Mouse (Mus musculus): ENCODE data around the gene Clec10a. TPM values are rescaled to one million over a fixed set of nuclear protein-coding genes. Genes with fewer than 3 reads are reported as not detected.
A peak's percentile ranks its signal among the peaks of the same experiment; 100 is the strongest.

The Clec10a gene
- polyA plus RNA-seq, 1 experiment: not detected

- Histone ChIP-seq H3K27me3 (ENCODE audit: control insufficient read depth, insufficient read depth, low read length, poor library complexity, severe bottlenecking) (no peaks in the 10 kb centered on the region), H3K27ac (ENCODE audit: insufficient read depth, low read length) (no peak overlapping the region), H3K9me3 (replicated peaks; ENCODE audit: control insufficient read depth, insufficient read depth, low read length, poor library complexity, severe bottlenecking) (no peaks in the 10 kb centered on the region), H3K4me3 (ENCODE audit: low read depth, low read length) (no peak overlapping the region), H3K9ac (ENCODE audit: low read depth, poor library complexity, severe bottlenecking) (no peak overlapping the region), H3K36me3 (ENCODE audit: control insufficient read depth, insufficient read depth, low read length, poor library complexity, severe bottlenecking) (no peaks in the 10 kb centered on the region), H3K4me1 (ENCODE audit: control insufficient read depth, insufficient read depth, low read length) (no peaks in the 10 kb centered on the region)
- TF ChIP-seq POLR2A (IDR thresholded peaks at IDR 0.05; ENCODE audit: insufficient read depth, low read length): no peak
- TF ChIP-seq EP300 (IDR thresholded peaks at IDR 0.05; ENCODE audit: insufficient read depth, low read depth, low read length): no peak
- TF ChIP-seq CTCF (IDR thresholded peaks at IDR 0.05; ENCODE audit: low read depth, low read length): no peak
Observed at GRCm38 (mm10) chr11:70170291-70170690, 14.3 kb downstream of the Clec10a start.

- Histone ChIP-seq H3K4me3 (ENCODE audit: low read depth, low read length) (no peak overlapping the region), H3K9me3 (replicated peaks; ENCODE audit: control insufficient read depth, insufficient read depth, low read length, poor library complexity, severe bottlenecking) (no peaks in the 10 kb centered on the region), H3K36me3 (ENCODE audit: control insufficient read depth, insufficient read depth, low read length, poor library complexity, severe bottlenecking) (no peaks in the 10 kb centered on the region), H3K9ac (ENCODE audit: low read depth, poor library complexity, severe bottlenecking) (no peak overlapping the region), H3K27ac (ENCODE audit: insufficient read depth, low read length) (no peak overlapping the region), H3K4me1 (ENCODE audit: control insufficient read depth, insufficient read depth, low read length) (no peaks in the 10 kb centered on the region), H3K27me3 (ENCODE audit: control insufficient read depth, insufficient read depth, low read length, poor library complexity, severe bottlenecking) (no peaks in the 10 kb centered on the region)
- no peak for TF ChIP-seq POLR2A (IDR thresholded peaks at IDR 0.05; ENCODE audit: insufficient read depth, low read length)
- no peak for TF ChIP-seq CTCF (IDR thresholded peaks at IDR 0.05; ENCODE audit: low read depth, low read length)
- no peak for TF ChIP-seq EP300 (IDR thresholded peaks at IDR 0.05; ENCODE audit: insufficient read depth, low read depth, low read length)
Observed at GRCm38 (mm10) chr11:70171181-70171580, 15.2 kb downstream of the Clec10a start.

GRCm38 (mm10) chr11:70171847-70172246 lies 15.8 kb downstream of the Clec10a start:
- H3K27ac ChIP-seq (ENCODE audit: insufficient read depth, low read length): no peak overlapping the region

GRCm38 (mm10) chr11:70172298-70172697 lies 16.3 kb downstream of the Clec10a start:
- no peaks in the 10 kb centered on the region for H3K4me1 ChIP-seq (ENCODE audit: control insufficient read depth, insufficient read depth, low read length)
- no peak overlapping the region for H3K9ac ChIP-seq (ENCODE audit: low read depth, poor library complexity, severe bottlenecking)
- no peak overlapping the region for H3K27ac ChIP-seq (ENCODE audit: insufficient read depth, low read length)
- TF ChIP-seq CTCF (IDR thresholded peaks at IDR 0.05; ENCODE audit: low read depth, low read length) (peak; percentile 38), POLR2A (IDR thresholded peaks at IDR 0.05; ENCODE audit: insufficient read depth, low read length) (no peak)
- no peaks in the 10 kb centered on the region for H3K27me3 ChIP-seq (ENCODE audit: control insufficient read depth, insufficient read depth, low read length, poor library complexity, severe bottlenecking)
- no peaks in the 10 kb centered on the region for H3K9me3 ChIP-seq (replicated peaks; ENCODE audit: control insufficient read depth, insufficient read depth, low read length, poor library complexity, severe bottlenecking)
- H3K4me3 ChIP-seq (ENCODE audit: low read depth, low read length): no peak overlapping the region
- no peaks in the 10 kb centered on the region for H3K36me3 ChIP-seq (ENCODE audit: control insufficient read depth, insufficient read depth, low read length, poor library complexity, severe bottlenecking)

More at GRCm38 (mm10) chr11:70171847-70172246, 15.8 kb downstream of the Clec10a start:
- Histone ChIP-seq H3K4me1 (ENCODE audit: control insufficient read depth, insufficient read depth, low read length) (no peaks in the 10 kb centered on the region), H3K4me3 (ENCODE audit: low read depth, low read length) (no peak overlapping the region), H3K9ac (ENCODE audit: low read depth, poor library complexity, severe bottlenecking) (no peak overlapping the region), H3K9me3 (replicated peaks; ENCODE audit: control insufficient read depth, insufficient read depth, low read length, poor library complexity, severe bottlenecking) (no peaks in the 10 kb centered on the region), H3K27me3 (ENCODE audit: control insufficient read depth, insufficient read depth, low read length, poor library complexity, severe bottlenecking) (no peaks in the 10 kb centered on the region), H3K36me3 (ENCODE audit: control insufficient read depth, insufficient read depth, low read length, poor library complexity, severe bottlenecking) (no peaks in the 10 kb centered on the region)
- TF ChIP-seq EP300 (IDR thresholded peaks at IDR 0.05; ENCODE audit: insufficient read depth, low read depth, low read length) (no peak), POLR2A (IDR thresholded peaks at IDR 0.05; ENCODE audit: insufficient read depth, low read length) (no peak), CTCF (IDR thresholded peaks at IDR 0.05; ENCODE audit: low read depth, low read length) (peak; percentile 38)

- Histone ChIP-seq H3K4me1 (ENCODE audit: control insufficient read depth, insufficient read depth, low read length) (no peaks in the 10 kb centered on the region), H3K9me3 (replicated peaks; ENCODE audit: control insufficient read depth, insufficient read depth, low read length, poor library complexity, severe bottlenecking) (no peaks in the 10 kb centered on the region), H3K27me3 (ENCODE audit: control insufficient read depth, insufficient read depth, low read length, poor library complexity, severe bottlenecking) (no peaks in the 10 kb centered on the region), H3K27ac (ENCODE audit: insufficient read depth, low read length) (no peak overlapping the region), H3K9ac (ENCODE audit: low read depth, poor library complexity, severe bottlenecking) (no peak overlapping the region), H3K4me3 (ENCODE audit: low read depth, low read length) (no peak overlapping the region), H3K36me3 (ENCODE audit: control insufficient read depth, insufficient read depth, low read length, poor library complexity, severe bottlenecking) (no peaks in the 10 kb centered on the region)
- no peak for TF ChIP-seq EP300 (IDR thresholded peaks at IDR 0.05; ENCODE audit: insufficient read depth, low read depth, low read length)
- no peak for TF ChIP-seq POLR2A (IDR thresholded peaks at IDR 0.05; ENCODE audit: insufficient read depth, low read length)
- no peak for TF ChIP-seq CTCF (IDR thresholded peaks at IDR 0.05; ENCODE audit: low read depth, low read length)
Observed at GRCm38 (mm10) chr11:70174491-70174890, 18.5 kb downstream of the Clec10a start.

GRCm38 (mm10) chr11:70177647-70178046 lies 21.6 kb downstream of the Clec10a start:
- no peaks in the 10 kb centered on the region for H3K36me3 ChIP-seq (ENCODE audit: control insufficient read depth, insufficient read depth, low read length, poor library complexity, severe bottlenecking)
- TF ChIP-seq POLR2A (IDR thresholded peaks at IDR 0.05; ENCODE audit: insufficient read depth, low read length) (no peak), EP300 (IDR thresholded peaks at IDR 0.05; ENCODE audit: insufficient read depth, low read depth, low read length) (no peak), CTCF (IDR thresholded peaks at IDR 0.05; ENCODE audit: low read depth, low read length) (peak; percentile 72)
- no peak overlapping the region for H3K9ac ChIP-seq (ENCODE audit: low read depth, poor library complexity, severe bottlenecking)
- no peak overlapping the region for H3K27ac ChIP-seq (ENCODE audit: insufficient read depth, low read length)
- no peak overlapping the region for H3K4me3 ChIP-seq (ENCODE audit: low read depth, low read length)
- H3K9me3 ChIP-seq (replicated peaks; ENCODE audit: control insufficient read depth, insufficient read depth, low read length, poor library complexity, severe bottlenecking): no peaks in the 10 kb centered on the region
- H3K4me1 ChIP-seq (ENCODE audit: control insufficient read depth, insufficient read depth, low read length): no peaks in the 10 kb centered on the region
- H3K27me3 ChIP-seq (ENCODE audit: control insufficient read depth, insufficient read depth, low read length, poor library complexity, severe bottlenecking): no peaks in the 10 kb centered on the region

Measured in ES-Bruce4 (cell line).